Mouse (Mus musculus): ENCODE results near the gene Ranbp10.

- TF ChIP-seq CTCF (IDR thresholded peaks at IDR 0.05; ENCODE audit: low read depth, low read length): no peak
- no peak for TF ChIP-seq POLR2A (IDR thresholded peaks at IDR 0.05; ENCODE audit: extremely low read depth, insufficient read depth, low read length)
These were observed 49.3 kb downstream of the Ranbp10 start for GRCm38 (mm10) chr8:105777833-105778232.
